Mouse (Mus musculus): Measurements from ENCODE around the gene Gsta4. TPM values are rescaled to one million over a fixed set of nuclear protein-coding genes. Genes with fewer than 3 reads are reported as not detected.

Gene Gsta4
- polyA plus RNA-seq, 1 experiment from 2014 or later, result 19.9 TPM

Other genes starting within 250 kb of the Gsta4 start
- not detected in 2 replicates for gene Gcm1, start 130.8 kb upstream of the Gsta4 start, polyA plus RNA-seq (2015; fragmentation: Nextera tagmentation; extraction: Ambion mirVana)
- gene Fbxo9, start 73.7 kb upstream of the Gsta4 start, polyA plus RNA-seq (2015; fragmentation: Nextera tagmentation; extraction: Ambion mirVana), result 45.7 and 54.0 TPM in 2 replicates
- gene Ick, start 73.6 kb upstream of the Gsta4 start, polyA plus RNA-seq (2015; fragmentation: Nextera tagmentation; extraction: Ambion mirVana), result 5.3 and 7.0 TPM in 2 replicates
- 0.39 TPM in 1 of 2 replicates, not detected in the other for gene Gsta1, start 47.9 kb downstream of the Gsta4 start, polyA plus RNA-seq (2015; fragmentation: Nextera tagmentation; extraction: Ambion mirVana)
- 0.13 TPM in 1 of 2 replicates, not detected in the other for gene Gm3776, start 74.4 kb downstream of the Gsta4 start, polyA plus RNA-seq (2015; fragmentation: Nextera tagmentation; extraction: Ambion mirVana)
- gene Gm10639, start 107.1 kb downstream of the Gsta4 start, polyA plus RNA-seq (2015; fragmentation: Nextera tagmentation; extraction: Ambion mirVana), result not detected in 2 replicates
- gene Omt2a, start 132.0 kb downstream of the Gsta4 start, polyA plus RNA-seq (2015; fragmentation: Nextera tagmentation; extraction: Ambion mirVana), result not detected in 2 replicates
- not detected in 2 replicates for gene Omt2b, start 144.8 kb downstream of the Gsta4 start, polyA plus RNA-seq (2015; fragmentation: Nextera tagmentation; extraction: Ambion mirVana)
- gene Gsta2, start 173.0 kb downstream of the Gsta4 start, polyA plus RNA-seq (2015; fragmentation: Nextera tagmentation; extraction: Ambion mirVana), result 1.3 and 2.3 TPM in 2 replicates
- gene Dppa5a, start 185.4 kb downstream of the Gsta4 start, polyA plus RNA-seq (2015; fragmentation: Nextera tagmentation; extraction: Ambion mirVana), result not detected in 2 replicates
- gene Ooep, start 196.0 kb downstream of the Gsta4 start, polyA plus RNA-seq (2015; fragmentation: Nextera tagmentation; extraction: Ambion mirVana), result not detected in 2 replicates
- 0.05 TPM in 1 of 2 replicates, not detected in the other for gene Ddx43, start 213.0 kb downstream of the Gsta4 start, polyA plus RNA-seq (2015; fragmentation: Nextera tagmentation; extraction: Ambion mirVana)